ENCODE assay signal across 9 mouse cellular contexts in the genomic region with DNA sequence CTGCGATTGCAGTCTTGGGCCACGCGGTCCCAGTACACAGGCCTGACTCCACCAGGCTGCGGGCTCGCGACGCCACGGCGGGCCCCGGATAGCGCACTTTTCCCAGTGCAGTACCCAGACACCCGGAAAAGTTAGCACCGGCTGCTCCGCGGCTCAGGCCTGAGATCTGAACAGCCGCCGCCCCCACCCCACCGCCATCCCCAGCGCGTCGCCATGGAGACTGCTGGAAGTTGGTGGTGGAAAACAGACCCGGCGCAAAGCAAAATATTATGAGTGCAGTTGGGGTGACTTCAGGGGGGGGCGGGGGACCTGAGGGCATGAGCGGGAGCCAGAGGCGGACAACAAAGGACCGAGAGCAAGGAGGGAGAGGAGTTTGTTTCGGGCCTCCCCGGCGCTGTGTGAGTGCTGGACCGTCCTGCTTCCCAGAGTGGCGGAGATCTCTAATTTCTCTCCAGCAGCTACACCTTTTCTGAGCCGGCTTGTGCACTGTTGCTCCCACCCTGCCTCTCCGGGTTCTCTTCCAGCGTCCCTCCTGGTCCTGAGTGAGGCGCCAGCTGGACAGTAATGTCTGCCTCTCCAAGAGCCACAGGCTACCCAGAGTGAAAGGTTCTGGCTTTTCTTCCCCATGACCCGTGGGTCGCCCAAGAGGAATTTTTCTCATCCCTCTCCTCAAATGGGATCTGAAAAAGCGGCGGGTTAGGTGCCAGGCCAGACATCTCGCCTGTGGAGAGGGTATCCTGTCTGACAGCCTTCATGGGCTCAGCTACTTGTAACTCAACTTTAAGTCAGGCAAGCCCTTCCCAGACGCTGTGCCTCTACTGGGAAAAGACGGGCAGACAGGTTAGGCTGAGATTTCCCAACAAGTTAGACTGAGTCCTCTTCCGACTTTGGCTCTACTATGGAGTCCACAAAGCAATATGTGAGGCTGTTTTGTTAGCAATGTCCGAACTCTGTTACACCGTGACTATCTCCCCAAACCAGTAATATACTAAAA. TPM values are rescaled to one million over a fixed set of nuclear protein-coding genes. Genes with fewer than 3 reads are reported as not detected.
DNase-seq lines count a peak whose midpoint lies in the region; ATAC-seq and TF ChIP-seq lines count a peak whose summit lies in the region.
"Had no signal": no experiment of that assay in that cellular context is flagged by ENCODE, and none has a peak within 500 bp of the region (broad histone marks: within the 10 kb centered on the region; RNA-seq: fewer than 3 reads in every experiment).

No protein-coding gene starts in this region.

- H3K9me3 ChIP-seq in heart, embryonic 13.5 days = no peaks in the 10 kb centered on the region
- H3K9me3 ChIP-seq in forebrain, embryonic 10.5 days = no peaks in the 10 kb centered on the region
- no peaks in the 10 kb centered on the region for H3K9me3 ChIP-seq in limb, embryonic 14.5 days (ENCODE audit: control insufficient read depth, low read length)
- H3K9me3 ChIP-seq in stomach, postnatal 0 days (ENCODE audit: control insufficient read depth, low read length) = no peaks in the 10 kb centered on the region

- peak overlapping the region; percentile 78 for H3K4me2 ChIP-seq in heart, embryonic 13.5 days
- peak overlapping the region; percentile 77 for H3K4me2 ChIP-seq in limb, embryonic 14.5 days (replicated peaks; ENCODE audit: low read depth, low read length, severe bottlenecking)
- peak overlapping the region; percentile 28 for H3K4me2 ChIP-seq in stomach, postnatal 0 days (replicated peaks; ENCODE audit: low read depth)

- TF ChIP-seq POLR2A in limb, embryonic 14.5 days (IDR thresholded peaks at IDR 0.05; ENCODE audit: borderline replicate concordance, extremely low read depth, insufficient read depth, insufficient read length) = no peak

- H3K27ac ChIP-seq in heart, embryonic 13.5 days (replicated peaks) = no peak overlapping the region
- peak overlapping the region; percentile 94 for H3K27ac ChIP-seq in forebrain, embryonic 10.5 days
- no peak overlapping the region for H3K27ac ChIP-seq in limb, embryonic 14.5 days (replicated peaks; ENCODE audit: low read depth, low read length)
- H3K27ac ChIP-seq in stomach, postnatal 0 days (replicated peaks) = no peak overlapping the region

- 5% methylated on average over 46 of the region's 46 CpGs for WGBS in heart, embryonic 13.5 days
- WGBS in forebrain, embryonic 10.5 days = 4% methylated on average over 45 of the region's 46 CpGs
- WGBS in limb, embryonic 14.5 days = 6% methylated on average over 45 of the region's 46 CpGs
- 9% methylated on average over 46 of the region's 46 CpGs for WGBS in stomach, postnatal 0 days

- no peak for TF ChIP-seq CTCF in stomach, postnatal 0 days (IDR thresholded peaks at IDR 0.05; ENCODE audit: low read depth)

- intact Hi-C loops in heart, postnatal 25 days (cut with DNase I) = no loop called here

- H3K9ac ChIP-seq in heart, embryonic 13.5 days = peak overlapping the region; percentile 64
- H3K9ac ChIP-seq in limb, embryonic 14.5 days (ENCODE audit: low read depth, low read length, severe bottlenecking) = peak overlapping the region; percentile 31; the same call in 1 of the 2 replicates
- H3K9ac ChIP-seq in stomach, postnatal 0 days (ENCODE audit: low read length) = no peak overlapping the region

- no peak for DNase-seq in heart, postnatal 25 days (ENCODE audit: low spot score)
- peak; percentile 34 for DNase-seq in ES-CJ7 (ENCODE audit: low read depth, low spot score)
- peak; percentile 74 for DNase-seq in forebrain, embryonic 10.5 days (ENCODE audit: extremely low spot score, low spot score)
- DNase-seq in limb, embryonic 14.5 days (ENCODE audit: low spot score) = no peak
- peak; percentile 21 for DNase-seq in stomach, postnatal 0 days (ENCODE audit: low spot score)
- no peak for DNase-seq in spleen, adult 18-20 months
- no peak for DNase-seq in gastrocnemius, adult 8-10 months (ENCODE audit: low spot score in 2 of 2)

- H3K36me3 ChIP-seq in heart, embryonic 13.5 days = no peaks in the 10 kb centered on the region
- peaks cover 9% of the 10 kb centered on the region for H3K36me3 ChIP-seq in forebrain, embryonic 10.5 days (replicated peaks)
- no peaks in the 10 kb centered on the region for H3K36me3 ChIP-seq in limb, embryonic 14.5 days (ENCODE audit: control insufficient read depth, insufficient read depth, low read length)
- H3K36me3 ChIP-seq in stomach, postnatal 0 days (ENCODE audit: control insufficient read depth, insufficient read depth, low read length) = no peaks in the 10 kb centered on the region

- TF ChIP-seq EP300 in stomach, postnatal 0 days (optimal IDR thresholded peaks at IDR 0.05) = no peak

- H3K27me3 ChIP-seq in heart, embryonic 13.5 days (replicated peaks) = peaks cover 99% of the 10 kb centered on the region
- H3K27me3 ChIP-seq in forebrain, embryonic 10.5 days (ENCODE audit: poor library complexity, severe bottlenecking) = peaks cover 90% of the 10 kb centered on the region
- peaks cover 69% of the 10 kb centered on the region for H3K27me3 ChIP-seq in limb, embryonic 14.5 days (ENCODE audit: control insufficient read depth, insufficient read depth, low read length)
- H3K27me3 ChIP-seq in stomach, postnatal 0 days (ENCODE audit: control insufficient read depth, insufficient read depth, low read length) = peaks cover 31% of the 10 kb centered on the region

- H3K4me3 ChIP-seq in heart, embryonic 13.5 days = peak overlapping the region; percentile 51
- peak overlapping the region; percentile 71 for H3K4me3 ChIP-seq in forebrain, embryonic 10.5 days
- H3K4me3 ChIP-seq in limb, embryonic 14.5 days (replicated peaks; ENCODE audit: low read length) = peak overlapping the region; percentile 37
- H3K4me3 ChIP-seq in stomach, postnatal 0 days (ENCODE audit: low read depth, low read length) = peak overlapping the region; percentile 11

- no peak for ATAC-seq in heart, embryonic 13.5 days (ENCODE audit: extremely low read depth, insufficient number of reproducible peaks, low FRiP score, low TSS enrichment)
- peak; percentile 64 for ATAC-seq in limb, embryonic 14.5 days (ENCODE audit: low FRiP score, low read depth)
- ATAC-seq in stomach, postnatal 0 days (ENCODE audit: low FRiP score, low TSS enrichment) = peak; percentile 21; the same call in 1 of the 2 replicates

- H3K4me1 ChIP-seq in heart, embryonic 13.5 days = peaks cover 41% of the 10 kb centered on the region
- H3K4me1 ChIP-seq in forebrain, embryonic 10.5 days = peaks cover 70% of the 10 kb centered on the region
- peaks cover 13% of the 10 kb centered on the region for H3K4me1 ChIP-seq in limb, embryonic 14.5 days (ENCODE audit: control insufficient read depth, insufficient read depth, low read length)
- no peaks in the 10 kb centered on the region for H3K4me1 ChIP-seq in stomach, postnatal 0 days (replicated peaks; ENCODE audit: control insufficient read depth, insufficient read depth)

RNA-seq across cellular contexts. Expression of a gene that starts 4.6 kb away (rescaled TPM):
- not detected in 2 replicates for polyA plus RNA-seq in heart, embryonic 13.5 days (2015; fragmentation: Nextera tagmentation; extraction: Ambion mirVana)
- total RNA-seq in heart, postnatal 25 days (2021) = under 1 TPM in 1 of 2 experiments, not detected in 1; 0.16 TPM
- polyA plus RNA-seq in forebrain, embryonic 10.5 days (2016; fragmentation: Nextera tagmentation; extraction: Ambion mirVana) = 24.8 and 26.1 TPM in 2 replicates
- 0.41 TPM in 2 replicates for polyA plus RNA-seq in limb, embryonic 14.5 days (2012; rRNA removed)
- 0.12 and 0.15 TPM in 2 replicates for polyA plus RNA-seq in limb, embryonic 14.5 days (2014; fragmentation: Nextera tagmentation; extraction: Ambion mirVana)
- polyA plus RNA-seq in stomach, postnatal 0 days (2015; fragmentation: Nextera tagmentation; extraction: Ambion mirVana) = not detected in 2 replicates
- total RNA-seq in gastrocnemius, adult 8-10 months (2022) = not detected
- total RNA-seq: MEL had no signal

Comparison
In these comparisons a context has a peak if more than half of its experiments do, and no peak if none do; other contexts are left out.
1. H3K4me2 ChIP-seq: peak in every context shown above with its lines; median percentile 78 in heart, embryonic 13.5 days; 77 in limb, embryonic 14.5 days; 28 in stomach, postnatal 0 days.
2. H3K4me3 ChIP-seq: peak in every context shown above with its lines; median percentile 71 in forebrain, embryonic 10.5 days; 51 in heart, embryonic 13.5 days; 37 in limb, embryonic 14.5 days; 11 in stomach, postnatal 0 days.
3. DNase-seq: peak in ES-CJ7 (single experiment), forebrain, embryonic 10.5 days (single experiment) and stomach, postnatal 0 days (single experiment); none in heart, postnatal 25 days (single experiment), limb, embryonic 14.5 days (single experiment), spleen, adult 18-20 months (0 of 2) and gastrocnemius, adult 8-10 months (0 of 2).
4. RNA of a gene that starts 4.6 kb away (polyA plus RNA-seq): 24.8 to 26.1 TPM in forebrain, embryonic 10.5 days; 0.12 to 0.41 TPM in limb, embryonic 14.5 days, not detected in heart, embryonic 13.5 days and not detected in stomach, postnatal 0 days; every median in the first group is over 10 times any median in the second.